Mouse (Mus musculus) cerebellum, adult (tissue): Measurements from ENCODE around the gene Epb41l5.
A peak's percentile ranks its signal among the peaks of the same experiment; 100 is the strongest.

Experiments used
- ATAC-seq: cut with Nextera tagmentation; 2 replicates; pipeline ENCODE4 v1.9.2; 2017; ENCODE audit warnings: mild to moderate bottlenecking, moderate library complexity, mixed read lengths; ENCODE audit not compliant: insufficient number of reproducible peaks, low FRiP score, low TSS enrichment

Epb41l5 gene

GRCm38 (mm10) chr1:119602448-119602847 lies 46.4 kb downstream of the Epb41l5 start:
- no peak for ATAC-seq

- no peak for ATAC-seq
Observed at GRCm38 (mm10) chr1:119598855-119599254, 49.9 kb downstream of the Epb41l5 start.

- no peak for ATAC-seq
Observed at GRCm38 (mm10) chr1:119596954-119597480, 51.8 kb downstream of the Epb41l5 start.

- no peak for ATAC-seq
Observed at GRCm38 (mm10) chr1:119590041-119590440, 58.8 kb downstream of the Epb41l5 start.

GRCm38 (mm10) chr1:119584974-119585373 lies 63.8 kb downstream of the Epb41l5 start:
- no peak for ATAC-seq

GRCm38 (mm10) chr1:119570134-119570533 lies 78.7 kb downstream of the Epb41l5 start:
- ATAC-seq = no peak

GRCm38 (mm10) chr1:119565531-119565930 lies 83.3 kb downstream of the Epb41l5 start:
- no peak for ATAC-seq

- ATAC-seq = no peak
Observed at GRCm38 (mm10) chr1:119557641-119558395, 91.0 kb downstream of the Epb41l5 start.

GRCm38 (mm10) chr1:119555651-119556050 lies 93.1 kb downstream of the Epb41l5 start:
- ATAC-seq = no peak

GRCm38 (mm10) chr1:119551651-119552050 lies 97.1 kb downstream of the Epb41l5 start:
- ATAC-seq = no peak

- no peak for ATAC-seq
Observed at GRCm38 (mm10) chr1:119550064-119550463, 98.7 kb downstream of the Epb41l5 start.

- no peak for ATAC-seq
Observed at GRCm38 (mm10) chr1:119549327-119549689, 99.5 kb downstream of the Epb41l5 start.

- peak; percentile 82 for ATAC-seq
Observed at GRCm38 (mm10) chr1:119548668-119549326, 100.0 kb downstream of the Epb41l5 start.

GRCm38 (mm10) chr1:119546490-119546889 lies 102.3 kb downstream of the Epb41l5 start:
- no peak for ATAC-seq

- ATAC-seq = no peak
Observed at GRCm38 (mm10) chr1:119545671-119546070, 103.1 kb downstream of the Epb41l5 start.

GRCm38 (mm10) chr1:119545164-119545563 lies 103.6 kb downstream of the Epb41l5 start:
- no peak for ATAC-seq

- no peak for ATAC-seq
Observed at GRCm38 (mm10) chr1:119544611-119545155, 104.1 kb downstream of the Epb41l5 start.

- ATAC-seq = no peak
Observed at GRCm38 (mm10) chr1:119543316-119543715, 105.5 kb downstream of the Epb41l5 start.

GRCm38 (mm10) chr1:119541570-119541969 lies 107.2 kb downstream of the Epb41l5 start:
- no peak for ATAC-seq

- ATAC-seq = no peak
Observed at GRCm38 (mm10) chr1:119540836-119541557, 107.8 kb downstream of the Epb41l5 start.

- ATAC-seq = no peak
Observed at GRCm38 (mm10) chr1:119539252-119539651, 109.5 kb downstream of the Epb41l5 start.
